ENCODE assay signal across 8 mouse cellular contexts in the genomic region with DNA sequence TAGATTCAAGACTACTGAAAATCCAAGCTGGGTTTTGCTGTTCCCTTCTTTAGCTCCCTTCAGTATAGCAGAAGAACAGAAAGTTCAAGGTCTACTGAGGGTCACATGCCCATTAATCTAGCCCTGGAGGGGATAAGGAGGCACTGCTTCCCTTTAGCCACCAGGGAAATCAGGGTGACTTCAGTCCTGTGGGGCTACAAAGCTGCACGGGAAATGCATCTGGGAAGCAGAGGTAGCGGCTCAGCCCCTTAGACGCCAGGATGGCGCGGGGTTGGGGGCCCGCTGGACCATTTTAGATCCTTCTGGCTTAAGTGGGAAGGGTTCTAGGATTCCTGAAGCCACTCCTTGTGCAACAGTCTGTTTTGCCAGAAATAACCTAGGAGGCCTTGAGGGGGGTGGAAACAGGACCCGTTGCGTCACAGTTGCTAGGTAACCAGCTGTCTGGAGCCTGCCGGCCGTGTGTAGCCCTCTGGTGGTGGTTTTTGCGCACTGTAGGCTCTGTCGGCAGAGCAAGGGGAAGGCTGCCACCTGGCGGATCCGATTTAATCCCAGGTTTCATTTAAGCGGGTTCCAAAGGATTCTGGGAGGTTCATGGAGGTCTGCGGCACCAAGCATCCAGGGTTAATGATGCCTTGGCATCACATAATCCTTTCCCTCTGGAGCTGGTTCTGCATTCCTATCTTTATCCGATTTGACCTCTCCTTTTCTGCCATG. TPM values are rescaled to one million over a fixed set of nuclear protein-coding genes. Genes with fewer than 3 reads are reported as not detected.
DNase-seq lines count a peak whose midpoint lies in the region; ATAC-seq and TF ChIP-seq lines count a peak whose summit lies in the region.

No protein-coding gene starts in this region.

- no peak overlapping the region for H3K4me3 ChIP-seq in hindbrain, embryonic 14.5 days (replicated peaks; ENCODE audit: low read length)

- DNase-seq in Patski (ENCODE audit: low read depth, low spot score): peak; percentile 77
- peak; percentile 97 for DNase-seq in cerebellum, postnatal 25 days
- peak; percentile 95 to 98 for DNase-seq in frontal cortex, postnatal 36 days (ENCODE audit: low spot score in 2 of 2)
- DNase-seq in hindbrain, embryonic 14.5 days (ENCODE audit: low spot score): peak; percentile 94
- peak; percentile 92 to 95 for DNase-seq in layer of hippocampus, postnatal 25 days (ENCODE audit: extremely low spot score in 1 of 2, low spot score in 1 of 2)
- peak; percentile 95 for DNase-seq in lung, postnatal 14 days
- peak; percentile 77 for DNase-seq in retina, adult 2 months (ENCODE audit: low read depth, low spot score)
- DNase-seq in thymus, postnatal 25 days: peak; percentile 78

- no peak overlapping the region for H3K9ac ChIP-seq in hindbrain, embryonic 14.5 days

- in situ Hi-C loops in Patski (cut with MboI; ENCODE audit: low pct_unique_long_range_greater_than_20kb): loop anchor here (5.0 to 10.0 kb wide), 2 partner anchors 82 to 215 kb away; partner anchors contain the start of genes Chpf and Tmem198

- H3K36me3 ChIP-seq in hindbrain, embryonic 14.5 days (replicated peaks; ENCODE audit: control insufficient read depth, insufficient read depth): peaks cover 43% of the 10 kb centered on the region

- H3K27ac ChIP-seq in hindbrain, embryonic 14.5 days: no peak overlapping the region

- H3K27me3 ChIP-seq in Patski: no peaks in the 10 kb centered on the region
- H3K27me3 ChIP-seq in hindbrain, embryonic 14.5 days (ENCODE audit: control insufficient read depth, insufficient read depth, low read length): no peaks in the 10 kb centered on the region

- H3K4me2 ChIP-seq in hindbrain, embryonic 14.5 days (replicated peaks): peak overlapping the region; percentile 14

- peak; percentile 90 for ATAC-seq in Patski
- peak; percentile 90 for ATAC-seq in hindbrain, embryonic 14.5 days (ENCODE audit: low FRiP score)

- no peak for TF ChIP-seq CTCF in Patski (IDR thresholded peaks at IDR 0.05)

- POLR2A ChIA-PET in Patski (lab: Charles Lee): interaction anchor here (0.7 to 1.2 kb wide), 7 partner anchors 12 to 84 kb away, joined by 3 to 5 read pairs (median 4); partner anchors contain the start of gene Slc4a3

- 10% methylated on average over 17 of the region's 17 CpGs for WGBS in hindbrain, embryonic 14.5 days

- CTCF ChIA-PET in Patski (lab: Charles Lee): interaction anchor here (0.9 to 4.2 kb wide), 17 partner anchors 8 to 125 kb away, joined by 3 to 32 read pairs (median 4); partner anchors contain the start of genes Chpf, Obsl1 and Tmem198

- H3K9me3 ChIP-seq in hindbrain, embryonic 14.5 days (ENCODE audit: control insufficient read depth, low read length): peaks cover 4% of the 10 kb centered on the region; the same call in 1 of the 2 replicates

- 0 out of 2 replicates have a peak, but pooled peaks cover 4% of the 10 kb centered on the region for H3K4me1 ChIP-seq in hindbrain, embryonic 14.5 days (replicated peaks; ENCODE audit: control insufficient read depth, insufficient read depth, low read length)

RNA-seq across cellular contexts. Expression of gene Slc4a3, which starts 13.3 kb away (rescaled TPM):
- 60.2 TPM for polyA plus RNA-seq in Patski (2021)
- polyA plus RNA-seq in hindbrain, embryonic 14.5 days (2014; fragmentation: Nextera tagmentation; extraction: Ambion mirVana): 43.0 and 50.1 TPM in 2 replicates
- 100 to 1,000 TPM; 111 to 114 TPM for total RNA-seq in layer of hippocampus, postnatal 25 days (2021)

RNA-seq across cellular contexts. Expression of gene Stk11ip, which starts 38.0 kb away (rescaled TPM):
- 22.7 TPM for polyA plus RNA-seq in Patski (2021)
- polyA plus RNA-seq in hindbrain, embryonic 14.5 days (2014; fragmentation: Nextera tagmentation; extraction: Ambion mirVana): 14.0 and 17.9 TPM in 2 replicates
- total RNA-seq in layer of hippocampus, postnatal 25 days (2021): 10 to 100 TPM; 20.6 to 25.5 TPM

RNA-seq across cellular contexts. Expression of gene Inha, which starts 52.5 kb away (rescaled TPM):
- 5.7 TPM for polyA plus RNA-seq in Patski (2021)
- 9.7 and 9.9 TPM in 2 replicates for polyA plus RNA-seq in hindbrain, embryonic 14.5 days (2014; fragmentation: Nextera tagmentation; extraction: Ambion mirVana)
- total RNA-seq in layer of hippocampus, postnatal 25 days (2021): 10 to 100 TPM; 11.3 to 19.9 TPM

RNA-seq across cellular contexts. Expression of gene Obsl1, which starts 53.1 kb away (rescaled TPM):
- polyA plus RNA-seq in Patski (2021): 33.3 TPM
- 22.6 and 25.9 TPM in 2 replicates for polyA plus RNA-seq in hindbrain, embryonic 14.5 days (2014; fragmentation: Nextera tagmentation; extraction: Ambion mirVana)
- total RNA-seq in layer of hippocampus, postnatal 25 days (2021): 10 to 100 TPM; 18.9 to 20.2 TPM
